ENCODE assay signal across 8 mouse cellular contexts in genomic region chr6:121245127-121246036, GRCm38 (mm10). TPM values are rescaled to one million over a fixed set of nuclear protein-coding genes. Genes with fewer than 3 reads are reported as not detected.
DNase-seq lines count a peak whose midpoint lies in the region; ATAC-seq and TF ChIP-seq lines count a peak whose summit lies in the region.

Gene Usp18, plus strand, starts transcription at chr6:121245906.

- H3K4me3 ChIP-seq in erythroblast, embryonic 14.5 days (replicated peaks): peak within 1 kb of the TSS; percentile 82
- H3K4me3 ChIP-seq in heart, embryonic 12.5 days: peak within 1 kb of the TSS; percentile 60
- H3K4me3 ChIP-seq in kidney, postnatal 0 days (replicated peaks; ENCODE audit: low read depth, low read length): peak within 1 kb of the TSS; percentile 67
- peak within 1 kb of the TSS; percentile 54 for H3K4me3 ChIP-seq in liver, adult 2 months (ENCODE audit: insufficient read depth, low read depth, low read length)

- DNase-seq in CD4-positive, CD25-positive, alpha-beta regulatory T cell, adult 2 months (ENCODE audit: low read depth, low spot score): peak; percentile 93
- peak; percentile 8 for DNase-seq in brain, embryonic 18.5 days (ENCODE audit: low read depth, low spot score)
- peak; percentile 95 for DNase-seq in kidney, postnatal 0 days (ENCODE audit: low spot score)
- peak; percentile 85 for DNase-seq in liver, adult 2 months (ENCODE audit: extremely low read depth, low read depth, low spot score)
- peak; percentile 88 to 90 for DNase-seq in spleen, postnatal 36 days (ENCODE audit: low spot score in 2 of 2)

- peak within 1 kb of the TSS; percentile 72 for H3K9ac ChIP-seq in heart, embryonic 12.5 days
- peak within 1 kb of the TSS; percentile 48 for H3K9ac ChIP-seq in kidney, postnatal 0 days (ENCODE audit: low read depth, low read length)
- peak within 1 kb of the TSS; percentile 78 for H3K9ac ChIP-seq in liver, adult 2 months (ENCODE audit: low read depth, low read length)

- TF ChIP-seq CTCF in kidney, postnatal 0 days (IDR thresholded peaks at IDR 0.05; ENCODE audit: low read depth): no peak
- TF ChIP-seq CTCF in liver, adult 2 months (IDR thresholded peaks at IDR 0.05; ENCODE audit: low read depth, low read length): no peak

- H3K4me2 ChIP-seq in heart, embryonic 12.5 days: peak within 1 kb of the TSS; percentile 69
- H3K4me2 ChIP-seq in kidney, postnatal 0 days (ENCODE audit: low read length): peak within 1 kb of the TSS; percentile 60

- TF ChIP-seq POLR2A in liver, adult 2 months (IDR thresholded peaks at IDR 0.05; ENCODE audit: extremely low read depth, insufficient read depth, low read length): peak; percentile 97

- 4% methylated on average over 35 of the region's 35 CpGs for WGBS in heart, embryonic 12.5 days
- WGBS in kidney, postnatal 0 days: 5% methylated on average over 35 of the region's 35 CpGs
- WGBS in liver, adult 2 months: 3% methylated on average over 35 of the region's 35 CpGs

- no peaks in the 10 kb centered on the region for H3K27me3 ChIP-seq in erythroblast, embryonic 14.5 days (ENCODE audit: control insufficient read depth)
- peaks cover 21% of the 10 kb centered on the region for H3K27me3 ChIP-seq in heart, embryonic 12.5 days (replicated peaks)
- no peaks in the 10 kb centered on the region for H3K27me3 ChIP-seq in kidney, postnatal 0 days (ENCODE audit: insufficient read depth, low read length)
- H3K27me3 ChIP-seq in liver, adult 2 months (ENCODE audit: control insufficient read depth, insufficient read depth, low read length): no peaks in the 10 kb centered on the region

- peak; percentile 87 for ATAC-seq in heart, embryonic 12.5 days (ENCODE audit: insufficient number of reproducible peaks, low FRiP score)
- peak; percentile 90 for ATAC-seq in kidney, postnatal 0 days (replicated peaks; ENCODE audit: low FRiP score, low read depth)
- peak; percentile 95 for ATAC-seq in monocyte, adult 5-6 weeks (replicated peaks; ENCODE audit: insufficient number of reproducible peaks, low FRiP score, low TSS enrichment, poor library complexity, severe bottlenecking)

- H3K9me3 ChIP-seq in erythroblast, embryonic 14.5 days (ENCODE audit: control insufficient read depth, low read length): no peaks in the 10 kb centered on the region
- no peaks in the 10 kb centered on the region for H3K9me3 ChIP-seq in heart, embryonic 12.5 days (replicated peaks)
- H3K9me3 ChIP-seq in kidney, postnatal 0 days (replicated peaks; ENCODE audit: low read length): no peaks in the 10 kb centered on the region

- H3K4me1 ChIP-seq in erythroblast, embryonic 14.5 days (ENCODE audit: control insufficient read depth): peaks cover 48% of the 10 kb centered on the region
- peaks cover 4% of the 10 kb centered on the region; the same call in 1 of the 2 replicates for H3K4me1 ChIP-seq in heart, embryonic 12.5 days (replicated peaks)
- H3K4me1 ChIP-seq in kidney, postnatal 0 days (replicated peaks; ENCODE audit: insufficient read depth, low read length): no peaks in the 10 kb centered on the region
- H3K4me1 ChIP-seq in liver, adult 2 months (ENCODE audit: control insufficient read depth, insufficient read depth, low read length): peaks cover 27% of the 10 kb centered on the region

- H3K27ac ChIP-seq in heart, embryonic 12.5 days (ENCODE audit: poor library complexity, severe bottlenecking): no peak within 1 kb of the TSS
- H3K27ac ChIP-seq in kidney, postnatal 0 days: no peak within 1 kb of the TSS; the same call in 1 of the 2 replicates
- H3K27ac ChIP-seq in liver, adult 2 months (replicated peaks; ENCODE audit: insufficient read depth, low read depth, low read length): peak within 1 kb of the TSS; percentile 72

- H3K36me3 ChIP-seq in erythroblast, embryonic 14.5 days (ENCODE audit: control insufficient read depth): no peaks in the 10 kb centered on the region
- no peaks in the 10 kb centered on the region for H3K36me3 ChIP-seq in heart, embryonic 12.5 days
- no peaks in the 10 kb centered on the region for H3K36me3 ChIP-seq in kidney, postnatal 0 days (ENCODE audit: insufficient read depth, low read length)
- H3K36me3 ChIP-seq in liver, adult 2 months (ENCODE audit: control insufficient read depth, insufficient read depth, low read length): no peaks in the 10 kb centered on the region

- peaks cover 4% of the 10 kb centered on the region; the same call in 1 of the 2 replicates for H3K79me2 ChIP-seq in liver, adult 2 months (ENCODE audit: control insufficient read depth, insufficient read depth, low read length)

RNA-seq across cellular contexts. Expression of gene Usp18, which starts in this region (rescaled TPM):
- 0.15 TPM in 1 of 2 replicates, not detected in the other for polyA plus RNA-seq in erythroblast, embryonic 14.5 days (2012)
- polyA plus RNA-seq in heart, embryonic 12.5 days (2016; fragmentation: Nextera tagmentation; extraction: Ambion mirVana): 1.5 and 1.8 TPM in 2 replicates
- polyA plus RNA-seq in kidney, postnatal 0 days (2015; fragmentation: Nextera tagmentation; extraction: Ambion mirVana): 8.3 and 12.0 TPM in 2 replicates
- total RNA-seq in liver, adult 2 months (2014; rRNA removed): 16.8 and 25.5 TPM in 2 replicates
- polyA plus RNA-seq in liver, adult 2 months (2012; rRNA removed): 9.7 and 27.8 TPM in 2 replicates
- total RNA-seq in monocyte, adult 5-6 weeks (2017): 3.1 to 9.2 TPM (median 5.0 TPM) in 3 replicates

Comparison
In these comparisons a context has a peak if more than half of its experiments do, and no peak if none do; other contexts are left out.
1. DNase-seq: peak in every context shown above with its lines; median percentile 95 in kidney, postnatal 0 days; 93 in CD4-positive, CD25-positive, alpha-beta regulatory T cell, adult 2 months; 89 in spleen, postnatal 36 days; 85 in liver, adult 2 months; 8 in brain, embryonic 18.5 days.